Mouse (Mus musculus): ENCODE data around the gene Ly6g5c. TPM values are rescaled to one million over a fixed set of nuclear protein-coding genes. Genes with fewer than 3 reads are reported as not detected.

Ly6g5c gene
- total RNA-seq, 2 experiments from 2014 or later, result not detected

GRCm38 (mm10) chr17:35135591-35136320 is 27.7 kb downstream of the Ly6g5c start:
- DNase-seq (ENCODE audit: low spot score in 2 of 2), result no peak

DNA sequence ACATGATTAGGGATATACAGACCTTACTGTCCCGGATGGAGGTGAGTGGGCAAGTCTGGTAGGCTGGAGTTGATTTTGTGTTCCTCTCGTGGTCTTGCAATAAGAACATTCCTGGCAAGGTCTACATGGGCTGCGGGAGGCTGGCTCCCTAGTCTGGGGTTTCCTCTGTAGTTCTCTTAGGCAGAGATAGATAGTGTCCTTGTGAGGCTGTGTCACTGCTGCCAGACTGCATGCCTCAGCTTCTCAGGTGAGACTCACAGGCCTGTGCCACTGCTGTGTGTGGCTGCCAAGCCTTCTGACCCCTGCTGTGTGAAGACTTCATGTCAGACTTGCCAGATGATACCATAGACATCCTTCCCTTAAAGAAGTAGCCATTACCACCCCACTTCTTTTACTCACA is 31.2 kb downstream of the Ly6g5c start:
- no peak for DNase-seq (ENCODE audit: low spot score in 2 of 2)

GRCm38 (mm10) chr17:35140490-35140996 is 32.5 kb downstream of the Ly6g5c start:
- DNase-seq (ENCODE audit: low spot score in 2 of 2), result no peak

DNA sequence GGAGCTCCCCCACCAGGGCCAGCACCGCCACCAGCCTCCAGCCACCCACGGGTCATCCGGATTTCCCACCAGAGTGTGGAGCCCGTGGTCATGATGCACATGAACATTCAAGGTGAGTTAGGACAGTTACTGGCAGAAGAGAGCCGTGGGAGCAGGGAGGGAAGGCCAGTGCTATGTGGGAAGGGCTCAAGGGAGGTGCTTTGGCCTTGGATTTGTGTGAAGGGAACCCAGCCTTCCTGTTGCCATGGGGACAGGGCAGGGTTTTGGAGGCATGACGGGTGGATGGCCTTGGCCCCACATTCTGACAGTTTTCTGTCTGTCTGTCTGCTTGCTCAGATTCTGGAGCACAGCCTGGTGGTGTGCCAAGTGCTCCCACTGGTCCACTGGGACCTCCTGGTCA is 33.9 kb downstream of the Ly6g5c start:
- peak in 1 of 2 experiments; percentile 62 for DNase-seq (ENCODE audit: low spot score in 2 of 2)

DNA sequence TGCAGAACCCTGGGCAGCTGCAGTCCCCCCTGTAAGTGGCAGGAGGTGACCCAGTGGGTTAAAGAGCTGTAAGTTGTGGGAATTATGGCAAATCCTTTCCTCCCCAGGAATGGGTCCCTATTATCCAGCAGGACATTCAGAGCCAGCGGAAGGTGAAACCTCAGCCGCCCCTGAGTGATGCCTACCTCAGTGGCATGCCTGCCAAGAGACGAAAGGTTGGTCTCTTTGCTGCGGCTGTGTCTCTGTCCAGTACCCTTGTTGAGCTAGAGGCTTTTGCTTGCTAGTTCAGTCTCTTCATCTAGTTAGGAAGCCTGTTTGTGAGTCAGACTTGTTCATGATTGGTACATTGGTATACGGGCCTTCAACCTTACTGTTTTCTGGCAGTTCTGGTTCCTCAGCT is 38.1 kb downstream of the Ly6g5c start:
- DNase-seq (ENCODE audit: low spot score in 2 of 2), result no peak

GRCm38 (mm10) chr17:35147348-35147747 is 39.3 kb downstream of the Ly6g5c start:
- no peak for DNase-seq (ENCODE audit: low spot score in 2 of 2)

- DNase-seq (ENCODE audit: low spot score in 2 of 2), result no peak
Measured at GRCm38 (mm10) chr17:35147922-35148639, 40.0 kb downstream of the Ly6g5c start.

- no peak for DNase-seq (ENCODE audit: low spot score in 2 of 2)
Measured at GRCm38 (mm10) chr17:35152121-35152520, 44.0 kb downstream of the Ly6g5c start.

DNA sequence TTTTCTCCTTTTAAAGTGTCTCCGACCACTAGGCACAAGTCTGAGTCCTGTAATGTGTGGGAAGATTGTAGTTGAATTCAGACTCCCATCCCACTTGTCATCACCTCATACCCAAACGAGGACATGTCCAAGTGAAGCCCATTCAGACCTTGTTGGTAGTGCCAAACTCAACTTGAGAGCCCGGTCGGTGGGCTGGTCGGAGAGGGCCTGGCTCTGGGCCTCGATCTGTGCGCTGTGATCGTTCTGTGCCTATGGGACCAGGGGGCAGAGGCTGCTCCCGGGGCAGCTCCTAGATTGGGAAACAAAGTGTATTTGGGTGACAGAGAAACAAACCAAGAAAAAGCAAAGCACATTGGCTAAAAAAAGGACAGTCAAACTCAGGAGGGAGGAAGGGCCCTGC is 45.0 kb downstream of the Ly6g5c start:
- DNase-seq (ENCODE audit: low spot score in 2 of 2), result no peak

DNA sequence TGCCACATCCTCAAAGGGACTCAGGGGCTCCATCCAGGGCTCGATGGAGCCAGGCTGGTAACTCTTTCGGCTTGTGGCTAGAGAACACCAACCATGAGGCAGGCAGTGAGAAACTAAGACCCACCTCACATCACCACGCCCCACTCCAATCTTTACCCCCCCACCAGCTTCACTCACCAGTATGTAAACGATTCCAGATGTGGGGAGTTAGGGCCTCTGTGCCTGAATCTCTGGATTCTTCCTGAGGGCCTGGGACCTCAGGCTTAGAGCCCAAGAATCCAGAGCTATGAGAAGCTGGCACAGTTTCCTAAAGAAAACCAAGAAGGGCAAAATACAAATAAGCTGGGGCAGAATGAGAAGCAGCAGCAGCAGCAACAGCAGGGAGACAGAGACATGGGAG is 45.9 kb downstream of the Ly6g5c start:
- DNase-seq (ENCODE audit: low spot score in 2 of 2), result no peak

DNA sequence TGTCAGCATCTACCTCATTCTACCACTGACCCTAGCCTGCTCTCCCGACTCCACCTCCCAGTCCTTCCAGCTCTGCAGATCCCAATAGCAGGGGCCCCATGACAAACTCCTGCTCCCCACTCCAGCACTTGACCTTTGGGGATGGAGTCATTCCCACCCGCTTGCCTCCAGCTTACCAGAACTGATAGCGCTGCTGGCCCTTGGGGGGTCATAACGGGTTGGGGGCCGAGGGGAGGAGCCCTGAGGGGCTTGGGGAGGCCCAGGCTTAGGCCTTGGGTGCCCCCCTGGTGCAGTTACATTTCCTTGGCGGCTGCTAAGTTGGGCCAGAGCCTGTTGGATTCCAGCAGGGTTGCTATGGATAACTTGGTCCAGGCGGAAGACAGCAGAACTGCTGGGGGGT is 46.5 kb downstream of the Ly6g5c start:
- no peak for DNase-seq (ENCODE audit: low spot score in 2 of 2)

DNA sequence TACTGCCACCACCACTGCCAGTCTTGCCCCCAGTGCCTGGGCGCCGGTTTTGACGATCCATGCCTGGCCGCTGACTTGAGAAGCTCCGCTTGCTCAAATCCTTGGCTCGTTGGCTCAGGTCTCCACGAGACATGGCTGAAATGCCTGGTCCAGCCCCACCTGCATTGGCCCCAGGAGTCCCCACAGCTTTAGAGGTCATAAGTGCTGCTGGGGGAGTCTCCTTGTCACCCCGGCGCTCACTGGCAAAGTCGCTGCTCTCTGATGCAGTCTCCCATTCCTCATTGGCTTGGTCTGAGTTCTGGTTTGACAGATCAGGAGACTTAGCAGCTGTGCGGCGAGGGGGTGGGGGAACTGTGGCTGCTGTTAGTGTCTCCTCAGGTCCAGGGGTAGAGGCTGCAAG is 47.4 kb downstream of the Ly6g5c start:
- no peak for DNase-seq (ENCODE audit: low spot score in 2 of 2)

DNA sequence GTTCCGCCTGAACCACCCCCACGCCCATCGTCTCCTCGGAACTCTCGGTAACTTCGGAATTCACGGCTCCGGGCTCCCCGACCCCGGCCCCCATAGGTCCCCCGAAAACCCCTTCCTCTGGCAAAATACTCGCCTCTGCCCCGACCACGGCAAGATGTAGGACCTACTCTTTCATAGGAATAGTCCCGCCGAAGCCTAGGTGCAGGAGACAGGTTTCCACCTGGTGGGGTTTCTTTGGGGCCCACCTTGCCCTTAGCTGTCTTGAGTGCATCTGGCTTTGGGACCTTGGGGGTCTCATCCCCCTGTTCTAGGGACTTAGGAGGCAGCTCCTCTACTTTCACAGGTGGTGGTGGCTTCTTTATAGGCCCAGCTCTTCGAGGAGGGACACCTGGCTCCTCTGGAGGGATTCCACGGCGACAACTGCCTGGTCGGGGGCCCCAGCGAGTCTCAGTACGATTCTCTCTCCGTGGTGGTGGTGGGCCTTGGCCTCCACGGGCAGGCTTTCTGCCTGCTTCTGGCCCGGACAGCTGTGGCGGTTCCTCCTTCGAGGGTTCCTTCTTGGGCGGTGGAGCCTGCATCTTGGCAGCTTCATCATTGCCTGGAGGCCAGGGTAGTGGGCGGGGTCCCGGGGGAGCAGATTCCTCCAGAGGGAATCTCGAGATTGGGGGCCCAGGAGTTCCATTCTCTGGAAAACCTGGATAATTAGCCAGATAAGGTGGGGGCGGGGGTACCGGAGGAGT is 48.6 kb downstream of the Ly6g5c start:
- no peak for DNase-seq (ENCODE audit: low spot score in 2 of 2)

- no peak for DNase-seq (ENCODE audit: low spot score in 2 of 2)
Measured at GRCm38 (mm10) chr17:35157254-35157653, 49.2 kb downstream of the Ly6g5c start.

DNA sequence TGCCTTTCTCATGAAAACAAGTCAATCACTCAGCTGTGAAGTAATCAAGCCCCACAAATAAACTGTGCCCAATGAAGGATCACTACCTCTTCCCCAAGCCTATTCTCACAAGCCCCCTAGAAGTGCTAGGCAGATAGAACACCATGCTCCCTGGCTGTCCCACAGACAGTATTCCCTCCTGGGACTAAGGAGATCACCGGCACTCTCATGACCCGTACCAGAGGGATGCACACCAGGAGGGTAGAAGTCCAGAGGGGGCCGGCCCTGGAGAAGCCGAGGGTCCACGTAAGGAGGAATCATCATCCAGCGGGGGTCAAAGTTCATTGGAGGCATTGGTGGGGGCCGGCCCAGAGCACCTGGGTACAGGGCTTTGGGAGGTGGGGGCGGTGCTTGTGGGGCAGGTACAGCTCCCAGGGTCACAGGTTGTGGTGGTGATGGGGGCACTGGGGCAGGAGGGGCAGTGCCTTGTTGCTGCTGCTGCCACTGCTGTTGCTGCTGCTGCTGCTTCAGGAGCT is 49.6 kb downstream of the Ly6g5c start:
- no peak for DNase-seq (ENCODE audit: low spot score in 2 of 2)

GRCm38 (mm10) chr17:35158850-35159593 is 50.9 kb downstream of the Ly6g5c start:
- DNase-seq (ENCODE audit: low spot score in 2 of 2), result no peak

DNA sequence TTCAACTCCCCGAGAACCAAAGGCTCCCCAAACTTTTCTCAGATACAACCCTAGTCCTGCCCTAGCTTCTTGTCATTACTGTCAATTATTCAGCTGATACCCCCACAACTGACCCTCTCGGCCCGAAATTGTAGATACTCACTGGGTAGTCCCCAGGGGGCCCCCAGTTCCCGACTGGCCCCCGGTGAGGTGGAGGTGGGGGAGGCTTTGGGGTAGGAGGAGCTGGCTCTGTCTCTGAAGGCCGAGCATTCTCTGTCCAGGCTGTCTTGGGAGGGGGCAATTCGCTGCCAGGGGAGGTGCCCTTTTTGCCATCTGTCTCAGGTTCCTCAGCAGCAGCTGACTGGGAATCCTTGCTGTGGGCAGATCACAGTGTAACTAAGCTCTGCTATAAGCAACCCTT is 51.6 kb downstream of the Ly6g5c start:
- no peak for DNase-seq (ENCODE audit: low spot score in 2 of 2)

DNA sequence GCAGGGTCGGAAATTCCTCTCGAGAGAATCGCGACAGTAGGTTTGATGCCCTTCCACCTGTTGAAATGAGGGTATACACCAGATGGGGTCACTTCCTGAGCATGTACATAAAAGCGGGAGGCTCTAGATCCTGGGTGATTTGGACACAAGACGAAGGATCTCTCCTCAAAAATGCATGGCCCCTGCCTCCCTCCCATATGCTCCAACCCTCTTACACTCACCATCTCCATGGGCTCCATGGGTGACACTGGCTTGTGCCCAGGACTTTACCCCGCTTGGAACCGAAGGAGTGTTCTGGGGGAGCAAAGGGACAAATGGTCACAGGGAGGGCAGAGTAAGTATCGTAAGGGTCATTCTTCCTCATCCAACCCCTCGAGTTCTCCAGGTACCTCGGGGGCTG is 53.3 kb downstream of the Ly6g5c start:
- no peak for DNase-seq (ENCODE audit: low spot score in 2 of 2)
